In the genomic region with DNA sequence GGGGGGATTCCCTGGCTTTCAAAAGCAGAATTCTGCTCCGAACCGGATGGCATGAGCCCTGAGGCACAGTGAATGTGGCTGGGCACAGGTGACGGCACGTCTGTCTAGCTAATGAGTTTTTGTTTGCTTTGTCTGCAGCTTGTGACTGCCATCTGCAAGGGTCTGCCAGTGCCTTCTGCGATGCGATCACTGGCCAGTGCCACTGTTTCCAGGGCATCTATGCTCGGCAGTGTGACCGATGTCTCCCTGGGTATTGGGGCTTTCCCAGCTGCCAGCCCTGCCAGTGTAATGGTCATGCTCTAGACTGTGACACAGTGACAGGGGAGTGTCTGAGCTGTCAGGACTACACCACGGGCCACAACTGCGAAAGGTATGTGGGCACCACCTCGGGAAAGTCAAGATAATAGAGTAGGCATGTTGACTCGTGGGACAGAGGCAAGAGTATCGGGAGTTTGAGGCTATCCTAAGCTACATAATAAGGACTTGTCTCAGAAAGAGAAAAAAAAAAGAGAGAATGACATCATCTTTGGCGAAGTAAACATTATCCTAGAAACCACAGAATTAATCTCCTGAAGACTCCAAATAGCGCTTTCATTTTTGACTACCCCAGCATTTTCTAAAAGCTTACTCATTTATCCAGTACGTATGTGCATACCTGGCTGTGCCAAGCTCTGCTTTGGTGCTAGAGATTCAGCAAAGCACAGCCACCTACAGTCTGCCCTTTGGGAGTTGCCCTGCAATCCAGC, we compare ENCODE assay signal across 13 mouse cellular contexts. TPM values are rescaled to one million over a fixed set of nuclear protein-coding genes. Genes with fewer than 3 reads are reported as not detected.
DNase-seq lines count a peak whose midpoint lies in the region; ATAC-seq and TF ChIP-seq lines count a peak whose summit lies in the region.
"Had no signal": no experiment of that assay in that cellular context is flagged by ENCODE, and none has a peak within 500 bp of the region (broad histone marks: within the 10 kb centered on the region; RNA-seq: fewer than 3 reads in every experiment).

No protein-coding gene starts in this region.

- peaks cover 20% of the 10 kb centered on the region for H3K4me1 ChIP-seq in heart, embryonic 11.5 days (ENCODE audit: control insufficient read depth, insufficient read depth, low read length)
- H3K4me1 ChIP-seq in midbrain, embryonic 13.5 days (replicated peaks) = no peaks in the 10 kb centered on the region
- no peaks in the 10 kb centered on the region for H3K4me1 ChIP-seq in midbrain, embryonic 11.5 days (ENCODE audit: control insufficient read depth, insufficient read depth, low read length)
- no peaks in the 10 kb centered on the region for H3K4me1 ChIP-seq in stomach, embryonic 15.5 days

- no peak overlapping the region for H3K9ac ChIP-seq in heart, embryonic 11.5 days (ENCODE audit: low read depth, low read length)
- H3K9ac ChIP-seq in midbrain, embryonic 13.5 days (replicated peaks) = no peak overlapping the region
- H3K9ac ChIP-seq in midbrain, embryonic 11.5 days (ENCODE audit: low read length) = no peak overlapping the region
- no peak overlapping the region for H3K9ac ChIP-seq in stomach, embryonic 15.5 days
- H3K9ac ChIP-seq: limb, embryonic 15.5 days; lung, embryonic 15.5 days had no signal

- no peak overlapping the region for H3K27ac ChIP-seq in heart, embryonic 11.5 days (ENCODE audit: low read depth, low read length)
- no peak overlapping the region for H3K27ac ChIP-seq in midbrain, embryonic 13.5 days
- no peak overlapping the region for H3K27ac ChIP-seq in midbrain, embryonic 11.5 days (ENCODE audit: low read depth, low read length)
- H3K27ac ChIP-seq in stomach, embryonic 15.5 days = 0 out of 2 replicates have a peak overlapping the region, but pooled peaks have one; percentile 9
- H3K27ac ChIP-seq: limb, embryonic 15.5 days; lung, embryonic 15.5 days had no signal

- H3K27me3 ChIP-seq in heart, embryonic 11.5 days (ENCODE audit: control insufficient read depth, insufficient read depth, low read length) = no peaks in the 10 kb centered on the region
- no peaks in the 10 kb centered on the region for H3K27me3 ChIP-seq in midbrain, embryonic 13.5 days
- H3K27me3 ChIP-seq in midbrain, embryonic 11.5 days (ENCODE audit: control insufficient read depth, insufficient read depth, low read length) = no peaks in the 10 kb centered on the region
- no peaks in the 10 kb centered on the region for H3K27me3 ChIP-seq in stomach, embryonic 15.5 days (replicated peaks)
- H3K27me3 ChIP-seq: limb, embryonic 15.5 days; lung, embryonic 15.5 days had no signal

- TF ChIP-seq CTCF in brain, embryonic 14.5 days (IDR thresholded peaks at IDR 0.05; ENCODE audit: borderline replicate concordance, extremely low read depth, insufficient read depth, insufficient read length) = no peak

- H3K4me3 ChIP-seq in heart, embryonic 11.5 days (ENCODE audit: low read depth, low read length) = no peak overlapping the region
- H3K4me3 ChIP-seq in midbrain, embryonic 13.5 days (replicated peaks) = no peak overlapping the region
- no peak overlapping the region for H3K4me3 ChIP-seq in midbrain, embryonic 11.5 days (ENCODE audit: low read depth, low read length)
- no peak overlapping the region for H3K4me3 ChIP-seq in stomach, embryonic 15.5 days (replicated peaks)
- H3K4me3 ChIP-seq: erythroblast, embryonic 14.5 days; limb, embryonic 15.5 days; lung, embryonic 15.5 days had no signal

- WGBS in heart, embryonic 11.5 days (ENCODE audit: insufficient replicate concordance) = 83% methylated on average over 16 of the region's 16 CpGs
- 88% methylated on average over 16 of the region's 16 CpGs for WGBS in midbrain, embryonic 13.5 days
- 93% methylated on average over 16 of the region's 16 CpGs for WGBS in midbrain, embryonic 11.5 days
- 79% methylated on average over 16 of the region's 16 CpGs for WGBS in stomach, embryonic 15.5 days

- no peaks in the 10 kb centered on the region for H3K9me3 ChIP-seq in heart, embryonic 11.5 days (replicated peaks; ENCODE audit: control insufficient read depth, low read length)
- no peaks in the 10 kb centered on the region for H3K9me3 ChIP-seq in midbrain, embryonic 13.5 days
- H3K9me3 ChIP-seq in midbrain, embryonic 11.5 days (ENCODE audit: control insufficient read depth, low read length) = no peaks in the 10 kb centered on the region
- no peaks in the 10 kb centered on the region for H3K9me3 ChIP-seq in stomach, embryonic 15.5 days
- H3K9me3 ChIP-seq: limb, embryonic 15.5 days; lung, embryonic 15.5 days had no signal

- ATAC-seq in heart, embryonic 11.5 days (replicated peaks; ENCODE audit: insufficient number of reproducible peaks, low FRiP score, low TSS enrichment) = no peak
- 0 out of 2 replicates have a peak, but pooled peaks have one; percentile 24 for ATAC-seq in midbrain, embryonic 13.5 days
- no peak for ATAC-seq in midbrain, embryonic 11.5 days (ENCODE audit: low FRiP score)
- ATAC-seq in stomach, embryonic 15.5 days (ENCODE audit: insufficient read depth, low FRiP score, low read depth) = 0 out of 2 replicates have a peak, but pooled peaks have one; percentile 17

- H3K4me2 ChIP-seq in heart, embryonic 11.5 days = no peak overlapping the region
- H3K4me2 ChIP-seq in midbrain, embryonic 13.5 days (replicated peaks) = no peak overlapping the region
- H3K4me2 ChIP-seq in midbrain, embryonic 11.5 days = no peak overlapping the region
- H3K4me2 ChIP-seq in stomach, embryonic 15.5 days = no peak overlapping the region
- H3K4me2 ChIP-seq: limb, embryonic 15.5 days; lung, embryonic 15.5 days had no signal

- TF ChIP-seq POLR2A in brain, embryonic 14.5 days (IDR thresholded peaks at IDR 0.05; ENCODE audit: borderline replicate concordance, extremely low read depth, insufficient read depth, insufficient read length, poor library complexity, severe bottlenecking) = no peak

- peak; percentile 94 for DNase-seq in heart, adult 11 months
- DNase-seq in midbrain, embryonic 11.5 days (ENCODE audit: low spot score, missing footprints) = no peak
- peak; percentile 65 for DNase-seq in brain, embryonic 14.5 days (ENCODE audit: low read depth)
- DNase-seq in liver = no peak
- DNase-seq: gastrocnemius, postnatal 10 days; kidney, postnatal 10 days; right cerebral cortex, postnatal 25 days had no signal

- H3K36me3 ChIP-seq in heart, embryonic 11.5 days (ENCODE audit: control insufficient read depth, insufficient read depth, low read length) = peaks cover 64% of the 10 kb centered on the region
- no peaks in the 10 kb centered on the region for H3K36me3 ChIP-seq in midbrain, embryonic 13.5 days
- no peaks in the 10 kb centered on the region for H3K36me3 ChIP-seq in midbrain, embryonic 11.5 days (ENCODE audit: control insufficient read depth, insufficient read depth, low read length)
- H3K36me3 ChIP-seq in stomach, embryonic 15.5 days = peaks cover 83% of the 10 kb centered on the region

RNA-seq across cellular contexts. Expression of gene Lamb1, which starts 37.9 kb away (rescaled TPM):
- 67.4 and 92.3 TPM in 2 replicates for polyA plus RNA-seq in heart, embryonic 11.5 days (2014; fragmentation: Nextera tagmentation; extraction: Ambion mirVana)
- polyA plus RNA-seq in midbrain, embryonic 13.5 days (2015; fragmentation: Nextera tagmentation; extraction: Ambion mirVana) = 12.4 and 15.4 TPM in 2 replicates
- 17.3 and 18.5 TPM in 2 replicates for polyA plus RNA-seq in midbrain, embryonic 11.5 days (2014; fragmentation: Nextera tagmentation; extraction: Ambion mirVana)
- polyA plus RNA-seq in brain, embryonic 14.5 days (2012; rRNA removed) = 12.3 and 25.7 TPM in 2 replicates
- polyA plus RNA-seq in stomach, embryonic 15.5 days (2015; fragmentation: Nextera tagmentation; extraction: Ambion mirVana) = 83.4 and 94.1 TPM in 2 replicates

RNA-seq across cellular contexts. Expression of gene Dld, which starts 48.3 kb away (rescaled TPM):
- polyA plus RNA-seq in heart, embryonic 11.5 days (2014; fragmentation: Nextera tagmentation; extraction: Ambion mirVana) = 207 and 218 TPM in 2 replicates
- 125 and 130 TPM in 2 replicates for polyA plus RNA-seq in midbrain, embryonic 13.5 days (2015; fragmentation: Nextera tagmentation; extraction: Ambion mirVana)
- polyA plus RNA-seq in midbrain, embryonic 11.5 days (2014; fragmentation: Nextera tagmentation; extraction: Ambion mirVana) = 159 and 186 TPM in 2 replicates
- 58.1 and 62.7 TPM in 2 replicates for polyA plus RNA-seq in brain, embryonic 14.5 days (2012; rRNA removed)
- polyA plus RNA-seq in stomach, embryonic 15.5 days (2015; fragmentation: Nextera tagmentation; extraction: Ambion mirVana) = 126 and 137 TPM in 2 replicates

Comparison
In these comparisons a context has a peak if more than half of its experiments do, and no peak if none do; other contexts are left out.
1. ATAC-seq: peak in midbrain, embryonic 13.5 days (single experiment) and stomach, embryonic 15.5 days (single experiment); none in heart, embryonic 11.5 days (single experiment) and midbrain, embryonic 11.5 days (single experiment).
2. DNase-seq: peak in heart, adult 11 months (single experiment) and brain, embryonic 14.5 days (single experiment); none in midbrain, embryonic 11.5 days (single experiment) and liver (single experiment).